Mouse (Mus musculus): ENCODE results near the gene Grm1. TPM values are rescaled to one million over a fixed set of nuclear protein-coding genes. Genes with fewer than 3 reads are reported as not detected.
A peak's percentile ranks its signal among the peaks of the same experiment; 100 is the strongest.
"Not testable (repeated sequence)": the region's sequence is repeated elsewhere in the genome, so short reads cannot be mapped to it uniquely, and the experiment has no call there.

The Grm1 gene
- polyA plus RNA-seq (2016; fragmentation: Nextera tagmentation; extraction: Ambion mirVana): 0.09 and 0.14 TPM in 2 replicates

- no peak within 1 kb of the TSS for H3K9ac ChIP-seq
- WGBS: 4% methylated on average over 31 of the region's 32 CpGs
Measured at GRCm38 (mm10) chr10:11081611-11082398, at the start of gene Grm1. TSS of gene Grm1 (minus strand) at chr10:11082356.

GRCm38 (mm10) chr10:11121781-11122180 is 39.6 kb upstream of the Grm1 start:
- Histone ChIP-seq H3K4me1 (no peaks in the 10 kb centered on the region), H3K36me3 (no peaks in the 10 kb centered on the region), H3K9me3 (no peaks in the 10 kb centered on the region), H3K4me2 (replicated peaks) (no peak overlapping the region), H3K4me3 (no peak overlapping the region), H3K9ac (no peak overlapping the region), H3K27ac (no peak overlapping the region), H3K27me3 (no peaks in the 10 kb centered on the region)
- no peak for ATAC-seq (ENCODE audit: insufficient number of reproducible peaks, insufficient read depth, low FRiP score, low TSS enrichment)
- WGBS: 87% methylated on average over 2 of the region's 2 CpGs

More at GRCm38 (mm10) chr10:11081611-11082398, at the start of gene Grm1:
- H3K27ac ChIP-seq: no peak within 1 kb of the TSS
- peaks cover 44% of the 10 kb centered on the region for H3K27me3 ChIP-seq
- peak within 1 kb of the TSS; percentile 24 for H3K4me2 ChIP-seq (replicated peaks)
- no peaks in the 10 kb centered on the region for H3K36me3 ChIP-seq
- no peak for ATAC-seq (ENCODE audit: insufficient number of reproducible peaks, insufficient read depth, low FRiP score, low TSS enrichment)
- no peaks in the 10 kb centered on the region for H3K9me3 ChIP-seq
- H3K4me1 ChIP-seq: no peaks in the 10 kb centered on the region
- H3K4me3 ChIP-seq: no peak within 1 kb of the TSS

- WGBS: 85% methylated on average over 4 of the region's 4 CpGs
- Histone ChIP-seq H3K4me2 (replicated peaks) (no peak overlapping the region), H3K36me3 (no peaks in the 10 kb centered on the region), H3K4me3 (no peak overlapping the region), H3K4me1 (no peaks in the 10 kb centered on the region), H3K9ac (no peak overlapping the region), H3K9me3 (no peaks in the 10 kb centered on the region), H3K27ac (no peak overlapping the region), H3K27me3 (no peaks in the 10 kb centered on the region)
- no peak for ATAC-seq (ENCODE audit: insufficient number of reproducible peaks, insufficient read depth, low FRiP score, low TSS enrichment)
Measured at GRCm38 (mm10) chr10:11098475-11099044, 16.4 kb upstream of the Grm1 start.

GRCm38 (mm10) chr10:11086348-11086747 is 4.2 kb upstream of the Grm1 start:
- WGBS: 84% methylated on average over 3 of the region's 3 CpGs
- Histone ChIP-seq H3K27me3 (peaks cover 17% of the 10 kb centered on the region), H3K9me3 (no peaks in the 10 kb centered on the region), H3K36me3 (no peaks in the 10 kb centered on the region), H3K4me2 (replicated peaks) (no peak overlapping the region), H3K4me1 (no peaks in the 10 kb centered on the region), H3K4me3 (no peak overlapping the region), H3K27ac (no peak overlapping the region), H3K9ac (no peak overlapping the region)
- no peak for ATAC-seq (ENCODE audit: insufficient number of reproducible peaks, insufficient read depth, low FRiP score, low TSS enrichment)

- no peak overlapping the region for H3K4me3 ChIP-seq
- H3K4me2 ChIP-seq (replicated peaks): peak overlapping the region; percentile 24; the same call in 1 of the 2 replicates
- no peaks in the 10 kb centered on the region for H3K9me3 ChIP-seq
- H3K36me3 ChIP-seq: no peaks in the 10 kb centered on the region
- 9% methylated on average over 25 of the region's 25 CpGs for WGBS
- no peak for ATAC-seq (ENCODE audit: insufficient number of reproducible peaks, insufficient read depth, low FRiP score, low TSS enrichment)
- H3K9ac ChIP-seq: no peak overlapping the region
- peaks cover 44% of the 10 kb centered on the region for H3K27me3 ChIP-seq
- H3K4me1 ChIP-seq: no peaks in the 10 kb centered on the region
- no peak overlapping the region for H3K27ac ChIP-seq
Measured at GRCm38 (mm10) chr10:11080725-11081610, 1.2 kb downstream of the Grm1 start.

GRCm38 (mm10) chr10:11080013-11080724 is 2.0 kb downstream of the Grm1 start:
- Histone ChIP-seq H3K9me3 (no peaks in the 10 kb centered on the region), H3K9ac (no peak overlapping the region), H3K4me3 (no peak overlapping the region), H3K27me3 (peaks cover 44% of the 10 kb centered on the region), H3K4me2 (replicated peaks) (0 out of 2 replicates have a peak overlapping the region, but pooled peaks have one; percentile 7), H3K4me1 (no peaks in the 10 kb centered on the region), H3K27ac (no peak overlapping the region), H3K36me3 (no peaks in the 10 kb centered on the region)
- no peak for ATAC-seq (ENCODE audit: insufficient number of reproducible peaks, insufficient read depth, low FRiP score, low TSS enrichment)
- WGBS: 10% methylated on average over 33 of the region's 33 CpGs

- Histone ChIP-seq H3K9me3 (no peaks in the 10 kb centered on the region), H3K9ac (no peak overlapping the region), H3K27me3 (peaks cover 44% of the 10 kb centered on the region), H3K27ac (no peak overlapping the region), H3K36me3 (no peaks in the 10 kb centered on the region), H3K4me2 (replicated peaks) (no peak overlapping the region), H3K4me3 (no peak overlapping the region), H3K4me1 (no peaks in the 10 kb centered on the region)
- 73% methylated on average over 8 of the region's 8 CpGs for WGBS
- no peak for ATAC-seq (ENCODE audit: insufficient number of reproducible peaks, insufficient read depth, low FRiP score, low TSS enrichment)
Measured at GRCm38 (mm10) chr10:11079506-11079905, 2.6 kb downstream of the Grm1 start.

- Histone ChIP-seq H3K27ac (no peak overlapping the region), H3K9me3 (no peaks in the 10 kb centered on the region), H3K4me2 (replicated peaks) (no peak overlapping the region), H3K36me3 (no peaks in the 10 kb centered on the region), H3K9ac (no peak overlapping the region), H3K4me3 (no peak overlapping the region), H3K4me1 (no peaks in the 10 kb centered on the region), H3K27me3 (no peaks in the 10 kb centered on the region)
- WGBS: 39% methylated on average over 2 of the region's 2 CpGs
- no peak for ATAC-seq (ENCODE audit: insufficient number of reproducible peaks, insufficient read depth, low FRiP score, low TSS enrichment)
Measured at GRCm38 (mm10) chr10:11065136-11065535, 17.0 kb downstream of the Grm1 start.

- Histone ChIP-seq H3K4me3 (no peak overlapping the region), H3K4me1 (no peaks in the 10 kb centered on the region), H3K36me3 (no peaks in the 10 kb centered on the region), H3K27ac (no peak overlapping the region), H3K9ac (no peak overlapping the region), H3K4me2 (replicated peaks) (no peak overlapping the region), H3K9me3 (no peaks in the 10 kb centered on the region), H3K27me3 (no peaks in the 10 kb centered on the region)
- ATAC-seq (ENCODE audit: insufficient number of reproducible peaks, insufficient read depth, low FRiP score, low TSS enrichment): no peak
- WGBS: 66% methylated on average over 10 of the region's 10 CpGs
Measured at GRCm38 (mm10) chr10:11061318-11062071, 20.7 kb downstream of the Grm1 start.

GRCm38 (mm10) chr10:11049361-11049760 is 32.8 kb downstream of the Grm1 start:
- Histone ChIP-seq H3K4me1 (no peaks in the 10 kb centered on the region), H3K27me3 (no peaks in the 10 kb centered on the region), H3K9ac (no peak overlapping the region), H3K36me3 (no peaks in the 10 kb centered on the region), H3K4me2 (replicated peaks) (no peak overlapping the region), H3K9me3 (no peaks in the 10 kb centered on the region), H3K4me3 (no peak overlapping the region), H3K27ac (no peak overlapping the region)
- 81% methylated on average over 7 of the region's 7 CpGs for WGBS
- ATAC-seq (ENCODE audit: insufficient number of reproducible peaks, insufficient read depth, low FRiP score, low TSS enrichment): no peak

GRCm38 (mm10) chr10:11045421-11045820 is 36.7 kb downstream of the Grm1 start:
- not testable (repeated sequence) for H3K9ac ChIP-seq; H3K9me3 ChIP-seq; H3K36me3 ChIP-seq; H3K27ac ChIP-seq; ATAC-seq (ENCODE audit: insufficient number of reproducible peaks, insufficient read depth, low FRiP score, low TSS enrichment); H3K4me2 ChIP-seq (replicated peaks); H3K4me1 ChIP-seq; H3K27me3 ChIP-seq; H3K4me3 ChIP-seq
- 59% methylated on average over 13 of the region's 13 CpGs for WGBS

Measured in embryonic facial prominence, embryonic 12.5 days (tissue).